Mouse (Mus musculus): ENCODE measurements at regions not wholly inside any gene's neighbourhood (a gene's known extent, or its start where the extent isn't known, plus 50 kb on each side); places are given as distances from the start of the nearest gene placed in this dataset.
"Not testable (repeated sequence)": the region's sequence is repeated elsewhere in the genome, so short reads cannot be mapped to it uniquely, and the experiment has no call there.

- Histone ChIP-seq H3K9me3 (no peaks in the 10 kb centered on the region), H3K4me2 (no peak overlapping the region), H3K4me1 (no peaks in the 10 kb centered on the region), H3K4me3 (no peak overlapping the region), H3K36me3 (no peaks in the 10 kb centered on the region), H3K27ac (no peak overlapping the region), H3K9ac (no peak overlapping the region), H3K27me3 (no peaks in the 10 kb centered on the region)
- 62% methylated on average over 3 of the region's 3 CpGs for WGBS
- ATAC-seq (ENCODE audit: insufficient number of reproducible peaks, low FRiP score, low TSS enrichment, low read depth), result no peak
Measured at GRCm38 (mm10) chr16:58068654-58069271, 314.2 kb upstream of the Col8a1 start.

GRCm38 (mm10) chr16:58072441-58072840, 317.9 kb upstream of the Col8a1 start:
- Histone ChIP-seq H3K36me3 (no peaks in the 10 kb centered on the region), H3K4me2 (no peak overlapping the region), H3K9ac (no peak overlapping the region), H3K27ac (no peak overlapping the region), H3K4me3 (no peak overlapping the region), H3K4me1 (no peaks in the 10 kb centered on the region), H3K27me3 (no peaks in the 10 kb centered on the region), H3K9me3 (no peaks in the 10 kb centered on the region)
- 90% methylated on average over 3 of the region's 3 CpGs for WGBS
- ATAC-seq (ENCODE audit: insufficient number of reproducible peaks, low FRiP score, low TSS enrichment, low read depth), result no peak

GRCm38 (mm10) chr16:58100351-58100750, 307.9 kb upstream of the Dcbld2 start:
- no peak for ATAC-seq (ENCODE audit: insufficient number of reproducible peaks, low FRiP score, low TSS enrichment, low read depth)
- no peaks in the 10 kb centered on the region for H3K4me1 ChIP-seq
- WGBS, result 76% methylated on average over 4 of the region's 4 CpGs

GRCm38 (mm10) chr16:58110452-58110851, 297.8 kb upstream of the Dcbld2 start:
- 81% methylated on average over 1 of the region's 1 CpGs for WGBS
- ATAC-seq (ENCODE audit: insufficient number of reproducible peaks, low FRiP score, low TSS enrichment, low read depth), result no peak
- Histone ChIP-seq H3K4me2 (no peak overlapping the region), H3K4me3 (no peak overlapping the region), H3K27me3 (no peaks in the 10 kb centered on the region), H3K36me3 (no peaks in the 10 kb centered on the region), H3K9me3 (no peaks in the 10 kb centered on the region), H3K27ac (no peak overlapping the region), H3K9ac (no peak overlapping the region), H3K4me1 (no peaks in the 10 kb centered on the region)

More at GRCm38 (mm10) chr16:58100351-58100750, 307.9 kb upstream of the Dcbld2 start:
- Histone ChIP-seq H3K27me3 (no peaks in the 10 kb centered on the region), H3K36me3 (no peaks in the 10 kb centered on the region), H3K9ac (no peak overlapping the region), H3K27ac (no peak overlapping the region), H3K4me2 (no peak overlapping the region), H3K4me3 (no peak overlapping the region), H3K9me3 (no peaks in the 10 kb centered on the region)

- WGBS, result 51% methylated on average over 1 of the region's 1 CpGs
- Histone ChIP-seq H3K4me1 (no peaks in the 10 kb centered on the region), H3K9ac (no peak overlapping the region), H3K4me3 (no peak overlapping the region), H3K27ac (no peak overlapping the region), H3K27me3 (no peaks in the 10 kb centered on the region), H3K9me3 (no peaks in the 10 kb centered on the region), H3K4me2 (no peak overlapping the region), H3K36me3 (no peaks in the 10 kb centered on the region)
- ATAC-seq (ENCODE audit: insufficient number of reproducible peaks, low FRiP score, low TSS enrichment, low read depth), result no peak
Measured at GRCm38 (mm10) chr16:58126086-58126485, 282.2 kb upstream of the Dcbld2 start.

- ATAC-seq (ENCODE audit: insufficient number of reproducible peaks, low FRiP score, low TSS enrichment, low read depth), result no peak
- WGBS, result 47% methylated on average over 12 of the region's 12 CpGs
- H3K9ac ChIP-seq, result no peak overlapping the region
- peaks cover 6% of the 10 kb centered on the region for H3K4me1 ChIP-seq
- no peaks in the 10 kb centered on the region for H3K9me3 ChIP-seq
- no peak overlapping the region for H3K4me3 ChIP-seq
- no peak overlapping the region for H3K4me2 ChIP-seq
- no peaks in the 10 kb centered on the region; the same call in 1 of the 2 replicates for H3K27me3 ChIP-seq
- H3K27ac ChIP-seq, result no peak overlapping the region
- no peaks in the 10 kb centered on the region for H3K36me3 ChIP-seq
Measured at GRCm38 (mm10) chr16:58136144-58136905, 271.9 kb upstream of the Dcbld2 start.

GRCm38 (mm10) chr16:58136979-58137378, 271.3 kb upstream of the Dcbld2 start:
- Histone ChIP-seq H3K9me3 (no peaks in the 10 kb centered on the region), H3K4me1 (peaks cover 6% of the 10 kb centered on the region), H3K4me2 (no peak overlapping the region), H3K27me3 (no peaks in the 10 kb centered on the region; the same call in 1 of the 2 replicates), H3K4me3 (no peak overlapping the region), H3K36me3 (no peaks in the 10 kb centered on the region), H3K9ac (no peak overlapping the region), H3K27ac (no peak overlapping the region)
- 71% methylated on average over 7 of the region's 7 CpGs for WGBS
- no peak for ATAC-seq (ENCODE audit: insufficient number of reproducible peaks, low FRiP score, low TSS enrichment, low read depth)

GRCm38 (mm10) chr16:58137728-58138279, 270.4 kb upstream of the Dcbld2 start:
- no peaks in the 10 kb centered on the region for H3K9me3 ChIP-seq
- H3K4me2 ChIP-seq, result no peak overlapping the region
- H3K4me3 ChIP-seq, result no peak overlapping the region
- H3K27ac ChIP-seq, result no peak overlapping the region
- WGBS, result 61% methylated on average over 4 of the region's 4 CpGs
- H3K4me1 ChIP-seq, result peaks cover 6% of the 10 kb centered on the region
- H3K27me3 ChIP-seq, result no peaks in the 10 kb centered on the region; the same call in 1 of the 2 replicates
- no peak overlapping the region for H3K9ac ChIP-seq
- H3K36me3 ChIP-seq, result no peaks in the 10 kb centered on the region
- ATAC-seq (ENCODE audit: insufficient number of reproducible peaks, low FRiP score, low TSS enrichment, low read depth), result no peak

- no peaks in the 10 kb centered on the region for H3K4me1 ChIP-seq
- ATAC-seq (ENCODE audit: insufficient number of reproducible peaks, low FRiP score, low TSS enrichment, low read depth), result no peak
- no peaks in the 10 kb centered on the region for H3K27me3 ChIP-seq
- no peak overlapping the region for H3K27ac ChIP-seq
- no peaks in the 10 kb centered on the region for H3K36me3 ChIP-seq
- H3K4me2 ChIP-seq, result no peak overlapping the region
- no peak overlapping the region for H3K9ac ChIP-seq
- H3K4me3 ChIP-seq, result no peak overlapping the region
- no peaks in the 10 kb centered on the region for H3K9me3 ChIP-seq
- 57% methylated on average over 6 of the region's 6 CpGs for WGBS
Measured at GRCm38 (mm10) chr16:58146479-58146878, 261.8 kb upstream of the Dcbld2 start.

GRCm38 (mm10) chr16:58155538-58155937, 252.7 kb upstream of the Dcbld2 start:
- WGBS, result 44% methylated on average over 4 of the region's 4 CpGs
- peaks cover 3% of the 10 kb centered on the region; the same call in 1 of the 2 replicates for H3K4me1 ChIP-seq
- H3K9ac ChIP-seq, result no peak overlapping the region
- H3K9me3 ChIP-seq, result no peaks in the 10 kb centered on the region
- H3K27ac ChIP-seq, result no peak overlapping the region
- no peak overlapping the region for H3K4me3 ChIP-seq
- no peak for ATAC-seq (ENCODE audit: insufficient number of reproducible peaks, low FRiP score, low TSS enrichment, low read depth)
- no peaks in the 10 kb centered on the region for H3K27me3 ChIP-seq
- no peak overlapping the region for H3K4me2 ChIP-seq
- no peaks in the 10 kb centered on the region for H3K36me3 ChIP-seq

- Histone ChIP-seq H3K9me3 (no peaks in the 10 kb centered on the region), H3K27ac (no peak overlapping the region), H3K4me3 (no peak overlapping the region), H3K27me3 (no peaks in the 10 kb centered on the region), H3K9ac (no peak overlapping the region), H3K36me3 (no peaks in the 10 kb centered on the region), H3K4me2 (no peak overlapping the region), H3K4me1 (no peaks in the 10 kb centered on the region)
- no peak for ATAC-seq (ENCODE audit: insufficient number of reproducible peaks, low FRiP score, low TSS enrichment, low read depth)
- 53% methylated on average over 5 of the region's 5 CpGs for WGBS
Measured at GRCm38 (mm10) chr16:58178744-58179401, 229.4 kb upstream of the Dcbld2 start.

- not testable (repeated sequence) for H3K27ac ChIP-seq; H3K9ac ChIP-seq; H3K27me3 ChIP-seq; H3K9me3 ChIP-seq; H3K4me3 ChIP-seq; H3K36me3 ChIP-seq; H3K4me1 ChIP-seq; H3K4me2 ChIP-seq; ATAC-seq (ENCODE audit: insufficient number of reproducible peaks, low FRiP score, low TSS enrichment, low read depth)
Measured at GRCm38 (mm10) chr16:58179981-58180380, 228.3 kb upstream of the Dcbld2 start.

Measured in limb, embryonic 15.5 days (tissue).